Mouse (Mus musculus) myocyte (in vitro differentiated cells): ENCODE results near the gene Odf3l1. TPM values are rescaled to one million over a fixed set of nuclear protein-coding genes. Genes with fewer than 3 reads are reported as not detected.

Experiments
- H3K27me3 ChIP-seq: one replicate; pipeline ENCODE4 v1.6.1; 2011; ENCODE audit not compliant: control insufficient read depth, insufficient read depth, insufficient read length
- H3K36me3 ChIP-seq: one replicate; pipeline ENCODE4 v1.6.1; 2011; ENCODE audit not compliant: control insufficient read depth, insufficient read depth
- H3K4me2 ChIP-seq: one replicate; pipeline ENCODE4 v1.6.1; 2011; ENCODE audit warnings: low read depth, control low read depth
- H3K4me3 ChIP-seq: one replicate; pipeline ENCODE4 v1.5.1; 2011; ENCODE audit warnings: mild to moderate bottlenecking, control low read depth, moderate library complexity
- H3K79me2 ChIP-seq: one replicate; pipeline ENCODE4 v1.6.1; 2011; ENCODE audit not compliant: control insufficient read depth, insufficient read depth
- H3ac ChIP-seq: one replicate; pipeline ENCODE4 v1.6.1; 2011; ENCODE audit not compliant: control insufficient read depth, insufficient read length
- CEBPB ChIP-seq: IDR thresholded peaks from 2 replicates; pipeline ENCODE4 v1.6.1; 2011; ENCODE audit warnings: mild to moderate bottlenecking, moderate library complexity; ENCODE audit not compliant: poor library complexity, insufficient read depth, severe bottlenecking
- E2F4 ChIP-seq: IDR thresholded peaks from one replicate; pipeline ENCODE4 v1.6.1; 2011; ENCODE audit warnings: mild to moderate bottlenecking, control low read depth, moderate library complexity; ENCODE audit not compliant: insufficient read depth
- MAX ChIP-seq: IDR thresholded peaks from one replicate; pipeline ENCODE4 v1.6.1; 2011; ENCODE audit warnings: low read depth, mild to moderate bottlenecking, control low read depth
- MYOD1 ChIP-seq, 3 experiments: IDR thresholded peaks; one replicate each; pipeline ENCODE4 v1.6.1; 2011; ENCODE audit warnings: control low read depth in 2 of 3, low read depth in 2 of 3, mild to moderate bottlenecking in 2 of 3, moderate library complexity in 1 of 3; ENCODE audit not compliant: insufficient read length in 2 of 3, control insufficient read depth in 1 of 3
- MYOG ChIP-seq, 3 experiments: IDR thresholded peaks; one replicate each; pipeline ENCODE4 v1.6.1; 2011; ENCODE audit warnings: control low read depth in 2 of 3, low read depth in 2 of 3, mild to moderate bottlenecking in 2 of 3; ENCODE audit not compliant: insufficient read length in 2 of 3, control insufficient read depth in 1 of 3, insufficient read depth in 1 of 3
- POLR2A ChIP-seq: IDR thresholded peaks from one replicate; pipeline ENCODE4 v1.6.1; 2011; ENCODE audit warnings: low read depth, mild to moderate bottlenecking, control low read depth, moderate library complexity; ENCODE audit not compliant: insufficient read length
- POLR2AphosphoS2 ChIP-seq: IDR thresholded peaks from one replicate; pipeline ENCODE4 v1.6.1; 2011; ENCODE audit warnings: low read depth, control low read depth; ENCODE audit not compliant: insufficient read length
- REST ChIP-seq: IDR thresholded peaks from one replicate; pipeline ENCODE4 v1.6.1; 2011; ENCODE audit warnings: mild to moderate bottlenecking, control low read depth, moderate library complexity; ENCODE audit not compliant: insufficient read depth, insufficient read length
- SRF ChIP-seq: IDR thresholded peaks from one replicate; pipeline ENCODE4 v1.6.1; 2011; ENCODE audit warnings: low read depth; ENCODE audit not compliant: control insufficient read depth, insufficient read length
- TCF12 ChIP-seq: IDR thresholded peaks from one replicate; pipeline ENCODE4 v1.6.1; 2011; ENCODE audit warnings: mild to moderate bottlenecking, control low read depth; ENCODE audit not compliant: poor library complexity, insufficient read depth, severe bottlenecking
- TCF3 ChIP-seq: IDR thresholded peaks from one replicate; pipeline ENCODE4 v1.6.1; 2011; ENCODE audit warnings: low read depth, control low read depth; ENCODE audit not compliant: insufficient read length
- USF1 ChIP-seq: IDR thresholded peaks from one replicate; pipeline ENCODE4 v1.6.1; 2011; ENCODE audit warnings: low read depth, mild to moderate bottlenecking, control low read depth, moderate library complexity
- polyA plus RNA-seq: library from polyadenylated mRNA; unstranded; fragments of >200 nt; fragmentation: generic; extraction: Trizol; gene quantifications from one replicate; pipeline ENCODE4 v1.2.1, GENCODE M21; 2012; ENCODE audit warnings: missing spikeins

The Odf3l1 gene
- polyA plus RNA-seq, 1 experiment = 0.85 TPM

- peaks cover 21% of the 10 kb centered on the region for H3K36me3 ChIP-seq
Observed at GRCm38 (mm10) chr9:56887581-56887980, 23.1 kb upstream of the Odf3l1 start.

GRCm38 (mm10) chr9:56886601-56887000 lies 22.1 kb upstream of the Odf3l1 start:
- peaks cover 21% of the 10 kb centered on the region for H3K36me3 ChIP-seq
- H3ac ChIP-seq = no peak overlapping the region
- H3K27me3 ChIP-seq = no peaks in the 10 kb centered on the region
- H3K4me3 ChIP-seq = no peak overlapping the region
- TF ChIP-seq CEBPB = no peak
- no peak for TF ChIP-seq MAX
- TF ChIP-seq REST = no peak
- no peak for TF ChIP-seq TCF12
- no peak for TF ChIP-seq TCF3
- TF ChIP-seq MYOG (IDR thresholded peaks at IDR 0.05; ENCODE audit: control insufficient read depth in 1 of 3, insufficient read depth in 1 of 3, insufficient read length in 2 of 3, low read depth in 2 of 3) = no peak
- TF ChIP-seq E2F4 = no peak
- TF ChIP-seq POLR2A = no peak
- no peak for TF ChIP-seq USF1
- TF ChIP-seq MYOD1 (IDR thresholded peaks at IDR 0.05; ENCODE audit: control insufficient read depth in 1 of 3, insufficient read length in 2 of 3, low read depth in 2 of 3) = no peak
- no peak for TF ChIP-seq POLR2AphosphoS2
- TF ChIP-seq SRF = no peak
- no peaks in the 10 kb centered on the region for H3K79me2 ChIP-seq
- H3K4me2 ChIP-seq = no peak overlapping the region

More at GRCm38 (mm10) chr9:56887581-56887980, 23.1 kb upstream of the Odf3l1 start:
- Histone ChIP-seq H3K27me3 (no peaks in the 10 kb centered on the region), H3ac (no peak overlapping the region), H3K79me2 (no peaks in the 10 kb centered on the region), H3K4me2 (no peak overlapping the region), H3K4me3 (no peak overlapping the region)
- TF ChIP-seq TCF12 = no peak
- TF ChIP-seq REST = no peak
- TF ChIP-seq POLR2AphosphoS2 = no peak
- no peak for TF ChIP-seq CEBPB
- no peak for TF ChIP-seq MYOD1 (IDR thresholded peaks at IDR 0.05; ENCODE audit: control insufficient read depth in 1 of 3, insufficient read length in 2 of 3, low read depth in 2 of 3)
- TF ChIP-seq TCF3 = no peak
- no peak for TF ChIP-seq SRF
- no peak for TF ChIP-seq MAX
- TF ChIP-seq E2F4 = no peak

GRCm38 (mm10) chr9:56886113-56886512 lies 21.6 kb upstream of the Odf3l1 start:
- Histone ChIP-seq H3K4me2 (no peak overlapping the region), H3K4me3 (no peak overlapping the region), H3K27me3 (no peaks in the 10 kb centered on the region), H3K36me3 (peaks cover 19% of the 10 kb centered on the region), H3K79me2 (no peaks in the 10 kb centered on the region), H3ac (no peak overlapping the region)
- TF ChIP-seq E2F4 = no peak
- peak in 1 of 3 experiments; percentile 48 for TF ChIP-seq MYOG (IDR thresholded peaks at IDR 0.05; ENCODE audit: control insufficient read depth in 1 of 3, insufficient read depth in 1 of 3, insufficient read length in 2 of 3, low read depth in 2 of 3)
- peak in 1 of 3 experiments; percentile 1 for TF ChIP-seq MYOD1 (IDR thresholded peaks at IDR 0.05; ENCODE audit: control insufficient read depth in 1 of 3, insufficient read length in 2 of 3, low read depth in 2 of 3)

- H3K27me3 ChIP-seq = no peaks in the 10 kb centered on the region
- no peak overlapping the region for H3ac ChIP-seq
- no peak overlapping the region for H3K4me3 ChIP-seq
- peaks cover 9% of the 10 kb centered on the region for H3K36me3 ChIP-seq
- no peaks in the 10 kb centered on the region for H3K79me2 ChIP-seq
- no peak overlapping the region for H3K4me2 ChIP-seq
- no peak for TF ChIP-seq TCF12
- no peak for TF ChIP-seq USF1
- no peak for TF ChIP-seq POLR2A
- TF ChIP-seq POLR2AphosphoS2 = no peak
- TF ChIP-seq TCF3 = no peak
- TF ChIP-seq E2F4 = no peak
- no peak for TF ChIP-seq REST
- no peak for TF ChIP-seq SRF
Observed at GRCm38 (mm10) chr9:56884328-56884727, 19.8 kb upstream of the Odf3l1 start.

- no peak overlapping the region for H3ac ChIP-seq
- no peak overlapping the region for H3K4me3 ChIP-seq
- H3K4me2 ChIP-seq = no peak overlapping the region
- no peaks in the 10 kb centered on the region for H3K36me3 ChIP-seq
- H3K79me2 ChIP-seq = no peaks in the 10 kb centered on the region
- H3K27me3 ChIP-seq = no peaks in the 10 kb centered on the region
- TF ChIP-seq POLR2A (no peak), TCF12 (no peak), REST (no peak), MYOD1 (IDR thresholded peaks at IDR 0.05; ENCODE audit: control insufficient read depth in 1 of 3, insufficient read length in 2 of 3, low read depth in 2 of 3) (no peak), MAX (no peak)
Observed at GRCm38 (mm10) chr9:56883470-56883869, 19.0 kb upstream of the Odf3l1 start.
